Mouse (Mus musculus) heart, embryonic 12.5 days (tissue): ENCODE data around the gene Pbrm1. TPM values are rescaled to one million over a fixed set of nuclear protein-coding genes. Genes with fewer than 3 reads are reported as not detected.
A peak's percentile ranks its signal among the peaks of the same experiment; 100 is the strongest.

Source experiments
- ATAC-seq: fragments of 200-750 bp; cut with Nextera tagmentation; 2 replicates; pipeline ENCODE4 v1.8.0; 2017; ENCODE audit warnings: moderate TSS enrichment, moderate library complexity; ENCODE audit not compliant: insufficient number of reproducible peaks, low FRiP score
- H3K27ac ChIP-seq: fragments of 300-500 bp; sonication (generic); 2 replicates; pipeline ENCODE4 v1.5.1; 2016; ENCODE audit warnings: mild to moderate bottlenecking, moderate library complexity; ENCODE audit not compliant: poor library complexity, severe bottlenecking
- H3K27me3 ChIP-seq: fragments of 300-500 bp; sonication (generic); replicated peaks from 2 replicates; pipeline ENCODE4 v1.6.1; 2016; ENCODE audit warnings: mild to moderate bottlenecking, moderate library complexity
- H3K36me3 ChIP-seq: fragments of 300-500 bp; sonication (generic); 2 replicates; pipeline ENCODE4 v1.6.1; 2016; ENCODE audit warnings: mild to moderate bottlenecking, moderate library complexity
- H3K4me1 ChIP-seq: fragments of 300-500 bp; sonication (generic); replicated peaks from 2 replicates; pipeline ENCODE4 v1.6.1; 2016; ENCODE audit warnings: mild to moderate bottlenecking
- H3K4me2 ChIP-seq: fragments of 300-500 bp; sonication (generic); 2 replicates; pipeline ENCODE4 v1.6.1; 2016; ENCODE audit warnings: mild to moderate bottlenecking, moderate library complexity
- H3K4me3 ChIP-seq: fragments of 300-500 bp; sonication (generic); 2 replicates; pipeline ENCODE4 v1.5.1; 2016; ENCODE audit warnings: mild to moderate bottlenecking
- H3K9ac ChIP-seq: fragments of 300-500 bp; sonication (generic); 2 replicates; pipeline ENCODE4 v1.6.1; 2016; ENCODE audit warnings: mild to moderate bottlenecking, moderate library complexity
- H3K9me3 ChIP-seq: fragments of 300-500 bp; sonication (generic); replicated peaks from 2 replicates; pipeline ENCODE4 v1.6.1; 2016; ENCODE audit warnings: mild to moderate bottlenecking, moderate library complexity
- WGBS: fragments of 180-500 bp; shearing (Covaris S2); methylation state at CpG from one replicate; pipeline ENCODE4 v1.1.7; 2016; 5-methylcytosine and 5-hydroxymethylcytosine counted together
- polyA plus RNA-seq: library from polyadenylated mRNA; unstranded; fragments of >200 nt; fragmentation: Nextera tagmentation; extraction: Ambion mirVana; gene quantifications from 2 replicates; pipeline ENCODE4 v1.2.1, GENCODE M21; 2016

Gene Pbrm1
- 124 and 134 TPM in 2 replicates for polyA plus RNA-seq

DNA sequence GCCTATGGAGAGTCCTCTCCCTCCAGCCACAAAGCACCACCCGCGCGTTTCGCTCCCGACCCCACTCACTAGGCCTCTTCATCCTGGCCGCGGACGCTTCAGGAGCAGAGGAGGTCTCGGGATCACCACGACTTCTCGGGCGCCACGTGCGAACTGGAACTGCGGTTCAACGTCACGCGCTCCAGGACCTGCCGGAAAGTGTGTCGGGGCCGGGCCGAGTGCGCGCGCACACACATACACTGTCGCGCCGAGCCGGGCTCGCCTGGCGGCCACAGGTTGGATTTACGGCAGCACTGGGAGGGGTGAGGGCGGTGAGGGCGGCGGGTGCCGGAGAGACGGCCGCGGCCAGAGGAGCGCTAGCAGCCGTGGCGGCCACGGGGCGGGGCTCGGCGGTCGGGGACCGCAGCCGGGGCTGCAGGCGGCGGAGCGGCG is at the start of gene Pbrm1, which contains the start of gene Gnl3:
Pbrm1 (plus strand) TSS at position 279 of the 432 bp plus-strand sequence.
Gnl3 (minus strand) TSS at position 293 of the 432 bp plus-strand sequence.
- 3% methylated on average over 44 of the region's 53 CpGs for WGBS
- H3K36me3 ChIP-seq: peaks cover 50% of the 10 kb centered on the region
- ATAC-seq: peak; percentile 96

DNA sequence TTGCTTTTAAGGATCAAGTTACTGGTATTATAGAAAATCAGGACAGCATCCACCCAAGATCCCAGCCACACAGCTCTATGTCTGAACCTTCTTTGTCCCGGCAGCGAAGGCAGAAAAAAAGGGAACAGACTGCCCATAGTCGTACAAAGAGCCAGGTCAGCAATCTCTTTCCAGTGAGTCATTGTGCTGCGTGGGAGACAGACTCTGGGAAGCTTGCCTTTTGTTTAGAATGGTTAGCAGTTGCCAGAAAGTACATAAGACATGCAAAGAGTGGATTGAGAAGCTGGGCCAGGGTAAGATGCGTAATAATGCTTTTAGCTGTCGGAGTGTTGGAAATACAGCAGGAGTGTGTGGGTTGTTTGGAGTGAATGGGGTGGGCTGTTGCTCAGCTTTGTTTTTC is 44.7 kb upstream of the Pbrm1 start:
- H3K4me2 ChIP-seq: no peak overlapping the region
- H3K36me3 ChIP-seq: peaks cover 15% of the 10 kb centered on the region
- 69% methylated on average over 6 of the region's 6 CpGs for WGBS
- H3K4me3 ChIP-seq: no peak overlapping the region
- no peaks in the 10 kb centered on the region for H3K27me3 ChIP-seq
- ATAC-seq: no peak
- H3K9ac ChIP-seq: no peak overlapping the region
- H3K9me3 ChIP-seq: no peaks in the 10 kb centered on the region
- H3K27ac ChIP-seq: no peak overlapping the region
- H3K4me1 ChIP-seq: no peaks in the 10 kb centered on the region

More for the DNA sequence above, at the start of gene Pbrm1, which contains the start of gene Gnl3:
- no peaks in the 10 kb centered on the region for H3K9me3 ChIP-seq
- peaks cover 18% of the 10 kb centered on the region for H3K4me1 ChIP-seq
- H3K9ac ChIP-seq: peak within 1 kb of the TSS; percentile 91
- H3K4me3 ChIP-seq: peak within 1 kb of the TSS; percentile 71
- no peaks in the 10 kb centered on the region for H3K27me3 ChIP-seq
- H3K27ac ChIP-seq: peak within 1 kb of the TSS; percentile 98
- H3K4me2 ChIP-seq: peak within 1 kb of the TSS; percentile 78

- H3K27me3 ChIP-seq: no peaks in the 10 kb centered on the region
- WGBS: 75% methylated on average over 3 of the region's 3 CpGs
- peaks cover 13% of the 10 kb centered on the region for H3K36me3 ChIP-seq
- H3K9ac ChIP-seq: no peak overlapping the region
- H3K27ac ChIP-seq: no peak overlapping the region
- ATAC-seq: no peak
- no peak overlapping the region for H3K4me2 ChIP-seq
- no peaks in the 10 kb centered on the region for H3K4me1 ChIP-seq
- no peak overlapping the region for H3K4me3 ChIP-seq
- no peaks in the 10 kb centered on the region for H3K9me3 ChIP-seq
Measured at GRCm38 (mm10) chr14:30976222-30976621, 42.7 kb upstream of the Pbrm1 start.

- Histone ChIP-seq H3K9me3 (no peaks in the 10 kb centered on the region), H3K4me1 (peaks cover 13% of the 10 kb centered on the region), H3K9ac (no peak overlapping the region), H3K36me3 (peaks cover 19% of the 10 kb centered on the region), H3K27me3 (no peaks in the 10 kb centered on the region), H3K27ac (no peak overlapping the region), H3K4me2 (no peak overlapping the region), H3K4me3 (no peak overlapping the region)
- ATAC-seq: no peak
Measured at GRCm38 (mm10) chr14:30996417-30996816, 22.5 kb upstream of the Pbrm1 start.

DNA sequence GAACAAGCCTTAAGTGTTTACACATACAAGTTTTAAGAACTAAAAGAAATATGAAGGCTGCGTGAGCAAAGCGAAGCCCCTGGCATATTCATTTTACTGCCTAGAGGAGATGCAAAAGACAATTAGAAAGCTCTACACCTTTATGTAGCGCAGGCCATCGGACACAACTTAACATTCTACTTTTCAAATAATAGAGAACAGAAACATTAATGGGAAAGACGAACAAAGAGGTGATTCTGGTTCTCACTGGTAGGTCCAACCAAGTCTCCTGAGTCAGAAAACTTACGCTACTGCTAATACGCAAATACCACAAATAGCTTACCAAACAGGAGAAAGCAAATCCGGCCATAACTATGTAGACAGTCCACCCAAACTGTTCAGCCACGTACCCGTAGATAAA is 18.6 kb upstream of the Pbrm1 start:
- no peak for ATAC-seq
- 57% methylated on average over 10 of the region's 10 CpGs for WGBS
- peaks cover 19% of the 10 kb centered on the region for H3K36me3 ChIP-seq
- peak overlapping the region; percentile 73 for H3K4me2 ChIP-seq
- peaks cover 19% of the 10 kb centered on the region for H3K4me1 ChIP-seq
- no peaks in the 10 kb centered on the region for H3K27me3 ChIP-seq
- H3K4me3 ChIP-seq: peak overlapping the region; percentile 66
- peak overlapping the region; percentile 86 for H3K9ac ChIP-seq
- H3K9me3 ChIP-seq: no peaks in the 10 kb centered on the region
- no peak overlapping the region for H3K27ac ChIP-seq

- ATAC-seq: no peak
- H3K4me2 ChIP-seq: peak overlapping the region; percentile 73
- WGBS: under 1% methylated on average over 21 of the region's 21 CpGs
Measured at GRCm38 (mm10) chr14:31000816-31001306, 18.1 kb upstream of the Pbrm1 start.

DNA sequence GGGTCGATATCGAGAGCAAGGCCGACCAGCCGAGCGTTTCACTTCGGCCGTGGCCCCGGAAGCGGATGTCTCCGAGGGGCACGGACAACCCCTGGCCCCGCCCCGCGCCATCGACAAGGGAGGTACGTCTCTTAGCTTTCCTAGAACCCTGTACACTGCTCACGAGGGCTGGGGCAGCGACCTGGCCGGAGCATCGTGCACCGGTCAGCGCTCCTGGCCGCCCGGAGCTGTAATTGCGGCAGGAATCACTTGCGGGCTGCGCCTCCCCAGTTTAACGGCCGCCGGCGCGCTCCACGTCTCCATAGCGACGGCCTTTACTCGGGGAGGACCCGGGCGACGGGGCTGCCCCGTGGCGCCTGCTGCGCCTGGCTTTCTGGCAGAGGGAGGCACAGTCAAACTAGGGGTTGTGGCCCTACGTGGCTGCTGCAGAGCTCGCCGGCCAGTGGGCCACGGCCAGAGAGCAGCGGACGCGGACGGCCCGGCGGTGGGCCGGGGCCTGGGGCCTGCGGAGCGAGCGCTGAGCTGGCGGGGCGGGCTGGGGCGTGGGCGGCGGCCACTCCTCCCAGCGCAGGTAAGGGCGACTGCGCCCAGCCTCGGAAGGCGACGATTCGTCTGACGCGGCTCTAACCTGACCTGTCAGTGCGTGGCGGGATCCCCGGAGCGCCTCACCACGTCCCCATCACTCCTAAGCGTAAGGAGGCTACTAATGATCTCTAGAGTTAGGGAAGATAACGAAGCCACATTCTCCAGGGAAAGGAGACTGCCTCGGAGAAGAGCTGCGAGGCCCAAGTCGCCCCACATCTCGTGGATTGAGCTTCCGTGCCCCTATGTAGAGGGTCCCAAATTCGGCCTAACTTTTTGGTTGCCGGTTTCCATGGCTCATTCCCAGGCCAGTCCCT is 17.4 kb upstream of the Pbrm1 start, which contains the start of the genes Glt8d1 and Spcs1:
Glt8d1 (plus strand) TSS at position 94 of the 899 bp plus-strand sequence.
Spcs1 (minus strand) TSS at position 366 of the 899 bp plus-strand sequence.
- Histone ChIP-seq H3K9ac (peak within 1 kb of the TSS; percentile 86), H3K4me1 (peaks cover 19% of the 10 kb centered on the region), H3K9me3 (no peaks in the 10 kb centered on the region), H3K4me2 (peak within 1 kb of the TSS; percentile 73), H3K27ac (peak within 1 kb of the TSS; percentile 73), H3K4me3 (peak within 1 kb of the TSS; percentile 66), H3K36me3 (peaks cover 20% of the 10 kb centered on the region), H3K27me3 (no peaks in the 10 kb centered on the region)
- ATAC-seq: peak; percentile 88
- under 1% methylated on average over 83 of the region's 84 CpGs for WGBS

More at GRCm38 (mm10) chr14:31000816-31001306, 18.1 kb upstream of the Pbrm1 start:
- Histone ChIP-seq H3K4me1 (peaks cover 19% of the 10 kb centered on the region), H3K27ac (peak overlapping the region; percentile 73; the same call in 1 of the 2 replicates), H3K9me3 (no peaks in the 10 kb centered on the region), H3K27me3 (no peaks in the 10 kb centered on the region), H3K9ac (peak overlapping the region; percentile 86), H3K36me3 (peaks cover 19% of the 10 kb centered on the region), H3K4me3 (peak overlapping the region; percentile 66)

GRCm38 (mm10) chr14:31004527-31004926 is 14.4 kb upstream of the Pbrm1 start:
- 48% methylated on average over 2 of the region's 2 CpGs for WGBS
- H3K36me3 ChIP-seq: peaks cover 30% of the 10 kb centered on the region

GRCm38 (mm10) chr14:31006779-31007178 is 12.2 kb upstream of the Pbrm1 start:
- H3K27ac ChIP-seq: no peak overlapping the region
- H3K27me3 ChIP-seq: no peaks in the 10 kb centered on the region
- ATAC-seq: no peak
- peaks cover 6% of the 10 kb centered on the region; the same call in 1 of the 2 replicates for H3K4me1 ChIP-seq
- H3K9ac ChIP-seq: no peak overlapping the region
- 75% methylated on average over 5 of the region's 5 CpGs for WGBS
- H3K9me3 ChIP-seq: no peaks in the 10 kb centered on the region
- H3K4me2 ChIP-seq: no peak overlapping the region
- peaks cover 47% of the 10 kb centered on the region for H3K36me3 ChIP-seq
- no peak overlapping the region for H3K4me3 ChIP-seq

More at GRCm38 (mm10) chr14:31004527-31004926, 14.4 kb upstream of the Pbrm1 start:
- H3K4me3 ChIP-seq: no peak overlapping the region
- no peaks in the 10 kb centered on the region for H3K27me3 ChIP-seq
- no peaks in the 10 kb centered on the region for H3K9me3 ChIP-seq
- peaks cover 15% of the 10 kb centered on the region for H3K4me1 ChIP-seq
- no peak overlapping the region for H3K4me2 ChIP-seq
- no peak for ATAC-seq
- H3K27ac ChIP-seq: no peak overlapping the region
- H3K9ac ChIP-seq: no peak overlapping the region

GRCm38 (mm10) chr14:31011588-31011987 is 7.3 kb upstream of the Pbrm1 start:
- 92% methylated on average over 3 of the region's 3 CpGs for WGBS
- Histone ChIP-seq H3K4me2 (no peak overlapping the region), H3K4me3 (no peak overlapping the region), H3K9ac (no peak overlapping the region), H3K9me3 (no peaks in the 10 kb centered on the region), H3K27ac (no peak overlapping the region), H3K4me1 (no peaks in the 10 kb centered on the region), H3K27me3 (no peaks in the 10 kb centered on the region), H3K36me3 (peaks cover 89% of the 10 kb centered on the region)
- no peak for ATAC-seq

GRCm38 (mm10) chr14:31013928-31014327 is 5.0 kb upstream of the Pbrm1 start:
- no peaks in the 10 kb centered on the region for H3K9me3 ChIP-seq
- no peak overlapping the region for H3K27ac ChIP-seq
- 92% methylated on average over 2 of the region's 2 CpGs for WGBS
- peaks cover 82% of the 10 kb centered on the region for H3K36me3 ChIP-seq
- no peaks in the 10 kb centered on the region for H3K27me3 ChIP-seq
- H3K4me1 ChIP-seq: peaks cover 10% of the 10 kb centered on the region
- no peak overlapping the region for H3K4me3 ChIP-seq
- no peak overlapping the region for H3K9ac ChIP-seq
- H3K4me2 ChIP-seq: no peak overlapping the region
- no peak for ATAC-seq
